Mouse (Mus musculus): ENCODE measurements at regions not wholly inside any gene's neighbourhood (a gene's known extent, or its start where the extent isn't known, plus 50 kb on each side); places are given as distances from the start of the nearest gene placed in this dataset.

DNA sequence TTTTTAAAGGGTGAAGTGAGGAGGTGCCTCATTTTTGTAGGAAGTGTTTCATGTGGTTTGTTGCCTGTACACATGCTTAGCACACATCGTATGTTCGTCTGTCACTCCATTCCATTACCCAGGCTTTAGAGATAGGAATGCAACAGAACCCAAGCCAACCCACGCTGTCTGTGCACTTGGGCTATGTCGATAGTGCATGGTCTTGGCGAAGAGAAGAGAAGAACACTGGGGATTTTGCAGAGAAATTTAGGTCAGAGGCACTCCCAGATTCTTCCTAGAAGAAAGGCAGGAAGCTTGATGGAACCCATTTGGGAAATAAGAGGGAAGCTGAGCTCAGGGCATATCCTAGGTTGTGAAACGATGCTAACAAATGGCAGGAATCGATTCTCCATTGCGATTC lies 103.7 kb upstream of the Tgfbr2 start:
- Histone ChIP-seq H3K36me3 (ENCODE audit: control insufficient read depth, insufficient read depth, low read length) (no peaks in the 10 kb centered on the region), H3K4me1 (ENCODE audit: control insufficient read depth, insufficient read depth, low read length) (no peaks in the 10 kb centered on the region), H3K27ac (ENCODE audit: low read length) (no peak overlapping the region), H3K27me3 (ENCODE audit: control insufficient read depth, insufficient read depth, low read depth, low read length) (no peaks in the 10 kb centered on the region), H3K4me3 (ENCODE audit: low read depth, low read length) (no peak overlapping the region), H3K9ac (ENCODE audit: low read depth, low read length) (no peak overlapping the region), H3K9me3 (replicated peaks; ENCODE audit: control insufficient read depth, low read length, poor library complexity, severe bottlenecking) (no peaks in the 10 kb centered on the region), H3K4me2 (ENCODE audit: low read length) (no peak overlapping the region)
- no peak for ATAC-seq
- WGBS = 93% methylated on average over 8 of the region's 8 CpGs

DNA sequence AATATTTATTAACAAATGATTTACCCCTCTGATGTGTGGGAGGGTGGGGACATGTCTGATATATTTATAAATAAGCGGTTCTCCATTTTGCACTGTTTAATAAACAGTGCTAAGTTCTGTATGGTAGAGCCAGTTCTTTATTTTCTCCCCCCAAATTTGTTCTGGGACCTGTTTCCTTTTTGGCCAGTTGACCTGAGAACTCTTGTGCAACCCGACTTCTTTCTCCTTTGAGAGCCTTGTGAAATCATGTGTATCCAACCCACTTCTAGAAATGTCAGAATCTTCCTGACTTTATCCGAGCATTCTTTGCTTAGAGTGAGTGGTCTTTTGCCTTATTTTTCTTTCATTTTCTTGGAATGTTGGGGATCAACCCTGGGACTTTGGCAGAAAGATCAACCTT lies 102.6 kb upstream of the Tgfbr2 start:
- H3K4me3 ChIP-seq (ENCODE audit: low read depth, low read length) = no peak overlapping the region
- H3K4me2 ChIP-seq (ENCODE audit: low read length) = no peak overlapping the region
- no peaks in the 10 kb centered on the region for H3K36me3 ChIP-seq (ENCODE audit: control insufficient read depth, insufficient read depth, low read length)
- no peak for ATAC-seq
- H3K27me3 ChIP-seq (ENCODE audit: control insufficient read depth, insufficient read depth, low read depth, low read length) = no peaks in the 10 kb centered on the region
- no peaks in the 10 kb centered on the region for H3K9me3 ChIP-seq (replicated peaks; ENCODE audit: control insufficient read depth, low read length, poor library complexity, severe bottlenecking)
- no peaks in the 10 kb centered on the region for H3K4me1 ChIP-seq (ENCODE audit: control insufficient read depth, insufficient read depth, low read length)
- H3K27ac ChIP-seq (ENCODE audit: low read length) = no peak overlapping the region
- H3K9ac ChIP-seq (ENCODE audit: low read depth, low read length) = no peak overlapping the region
- WGBS = 86% methylated on average over 3 of the region's 3 CpGs

- no peak overlapping the region for H3K4me2 ChIP-seq (ENCODE audit: low read length)
- ATAC-seq = no peak
- no peak overlapping the region for H3K9ac ChIP-seq (ENCODE audit: low read depth, low read length)
- no peak overlapping the region for H3K4me3 ChIP-seq (ENCODE audit: low read depth, low read length)
- H3K4me1 ChIP-seq (ENCODE audit: control insufficient read depth, insufficient read depth, low read length) = no peaks in the 10 kb centered on the region
- H3K36me3 ChIP-seq (ENCODE audit: control insufficient read depth, insufficient read depth, low read length) = no peaks in the 10 kb centered on the region
- H3K9me3 ChIP-seq (replicated peaks; ENCODE audit: control insufficient read depth, low read length, poor library complexity, severe bottlenecking) = no peaks in the 10 kb centered on the region
- WGBS = 91% methylated on average over 2 of the region's 2 CpGs
- H3K27me3 ChIP-seq (ENCODE audit: control insufficient read depth, insufficient read depth, low read depth, low read length) = no peaks in the 10 kb centered on the region
- no peak overlapping the region for H3K27ac ChIP-seq (ENCODE audit: low read length)
These were observed 101.0 kb upstream of the Tgfbr2 start for GRCm38 (mm10) chr9:116276141-116276540.

DNA sequence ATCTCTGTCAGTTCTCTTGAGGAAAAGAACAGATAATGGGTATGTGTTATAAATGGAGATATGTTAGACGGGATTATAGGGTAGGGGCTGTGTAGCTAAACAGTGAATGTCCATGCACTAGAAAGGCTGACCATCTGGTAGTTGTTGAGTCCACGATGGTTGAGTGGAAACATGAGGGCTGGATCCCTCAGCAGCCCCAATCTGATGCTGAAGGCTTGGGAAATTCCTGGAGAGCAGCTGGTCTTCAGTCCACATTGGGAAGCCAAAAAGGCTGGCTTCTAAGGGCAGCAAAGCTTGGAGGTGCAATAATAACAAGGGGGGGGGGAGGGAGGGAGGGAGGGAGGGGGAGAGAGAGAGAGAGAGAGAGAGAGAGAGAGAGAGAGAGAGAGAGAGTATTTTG lies 97.3 kb upstream of the Tgfbr2 start:
- Histone ChIP-seq H3K9me3 (replicated peaks; ENCODE audit: control insufficient read depth, low read length, poor library complexity, severe bottlenecking) (no peaks in the 10 kb centered on the region), H3K27me3 (ENCODE audit: control insufficient read depth, insufficient read depth, low read depth, low read length) (no peaks in the 10 kb centered on the region), H3K4me2 (ENCODE audit: low read length) (no peak overlapping the region), H3K36me3 (ENCODE audit: control insufficient read depth, insufficient read depth, low read length) (no peaks in the 10 kb centered on the region), H3K9ac (ENCODE audit: low read depth, low read length) (no peak overlapping the region), H3K27ac (ENCODE audit: low read length) (no peak overlapping the region), H3K4me1 (ENCODE audit: control insufficient read depth, insufficient read depth, low read length) (no peaks in the 10 kb centered on the region), H3K4me3 (ENCODE audit: low read depth, low read length) (no peak overlapping the region)
- ATAC-seq = no peak
- WGBS = 85% methylated on average over 2 of the region's 2 CpGs

DNA sequence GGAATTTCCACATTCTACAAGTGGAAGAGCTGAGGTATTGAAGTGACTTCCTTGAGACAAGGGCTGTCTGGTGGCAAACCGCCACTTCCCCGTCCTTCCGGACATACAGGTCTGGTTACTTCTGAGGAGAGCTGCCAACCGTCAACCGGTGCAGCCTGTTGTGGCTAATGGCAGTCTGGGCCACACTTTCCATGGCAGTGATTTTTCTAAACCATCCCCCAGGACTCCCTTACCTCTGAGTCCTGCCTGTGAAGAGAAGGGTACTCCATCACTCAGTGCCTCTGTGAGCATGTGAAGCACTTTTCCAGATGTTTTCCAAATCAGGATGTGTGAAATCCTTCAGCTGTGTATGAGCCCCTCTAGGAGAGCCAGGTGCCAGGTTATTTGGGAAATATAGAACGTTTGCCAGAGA lies 95.3 kb upstream of the Tgfbr2 start:
- Histone ChIP-seq H3K4me1 (ENCODE audit: control insufficient read depth, insufficient read depth, low read length) (no peaks in the 10 kb centered on the region), H3K27ac (ENCODE audit: low read length) (no peak overlapping the region)
- 90% methylated on average over 6 of the region's 6 CpGs for WGBS

GRCm38 (mm10) chr9:116267411-116267810 lies 92.3 kb upstream of the Tgfbr2 start:
- Histone ChIP-seq H3K9me3 (replicated peaks; ENCODE audit: control insufficient read depth, low read length, poor library complexity, severe bottlenecking) (no peaks in the 10 kb centered on the region), H3K4me1 (ENCODE audit: control insufficient read depth, insufficient read depth, low read length) (no peaks in the 10 kb centered on the region), H3K4me2 (ENCODE audit: low read length) (no peak overlapping the region), H3K27ac (ENCODE audit: low read length) (no peak overlapping the region), H3K27me3 (ENCODE audit: control insufficient read depth, insufficient read depth, low read depth, low read length) (no peaks in the 10 kb centered on the region), H3K4me3 (ENCODE audit: low read depth, low read length) (no peak overlapping the region), H3K9ac (ENCODE audit: low read depth, low read length) (no peak overlapping the region), H3K36me3 (ENCODE audit: control insufficient read depth, insufficient read depth, low read length) (no peaks in the 10 kb centered on the region)
- 88% methylated on average over 4 of the region's 4 CpGs for WGBS
- no peak for ATAC-seq

More for the DNA sequence above, 95.3 kb upstream of the Tgfbr2 start:
- no peaks in the 10 kb centered on the region for H3K27me3 ChIP-seq (ENCODE audit: control insufficient read depth, insufficient read depth, low read depth, low read length)
- no peak overlapping the region for H3K9ac ChIP-seq (ENCODE audit: low read depth, low read length)
- ATAC-seq = no peak
- H3K4me3 ChIP-seq (ENCODE audit: low read depth, low read length) = no peak overlapping the region
- no peak overlapping the region for H3K4me2 ChIP-seq (ENCODE audit: low read length)
- H3K36me3 ChIP-seq (ENCODE audit: control insufficient read depth, insufficient read depth, low read length) = no peaks in the 10 kb centered on the region
- H3K9me3 ChIP-seq (replicated peaks; ENCODE audit: control insufficient read depth, low read length, poor library complexity, severe bottlenecking) = no peaks in the 10 kb centered on the region

GRCm38 (mm10) chr9:116263833-116264232 lies 88.7 kb upstream of the Tgfbr2 start:
- Histone ChIP-seq H3K9ac (ENCODE audit: low read depth, low read length) (no peak overlapping the region), H3K4me3 (ENCODE audit: low read depth, low read length) (no peak overlapping the region), H3K4me2 (ENCODE audit: low read length) (no peak overlapping the region), H3K27ac (ENCODE audit: low read length) (no peak overlapping the region), H3K4me1 (ENCODE audit: control insufficient read depth, insufficient read depth, low read length) (no peaks in the 10 kb centered on the region), H3K36me3 (ENCODE audit: control insufficient read depth, insufficient read depth, low read length) (no peaks in the 10 kb centered on the region), H3K27me3 (ENCODE audit: control insufficient read depth, insufficient read depth, low read depth, low read length) (no peaks in the 10 kb centered on the region), H3K9me3 (replicated peaks; ENCODE audit: control insufficient read depth, low read length, poor library complexity, severe bottlenecking) (no peaks in the 10 kb centered on the region; the same call in 1 of the 2 replicates)
- ATAC-seq = no peak
- 84% methylated on average over 7 of the region's 7 CpGs for WGBS

GRCm38 (mm10) chr9:116259569-116259968 lies 84.4 kb upstream of the Tgfbr2 start:
- Histone ChIP-seq H3K4me2 (ENCODE audit: low read length) (no peak overlapping the region), H3K9me3 (replicated peaks; ENCODE audit: control insufficient read depth, low read length, poor library complexity, severe bottlenecking) (no peaks in the 10 kb centered on the region; the same call in 1 of the 2 replicates), H3K4me1 (ENCODE audit: control insufficient read depth, insufficient read depth, low read length) (no peaks in the 10 kb centered on the region), H3K27me3 (ENCODE audit: control insufficient read depth, insufficient read depth, low read depth, low read length) (no peaks in the 10 kb centered on the region), H3K4me3 (ENCODE audit: low read depth, low read length) (no peak overlapping the region), H3K27ac (ENCODE audit: low read length) (no peak overlapping the region), H3K36me3 (ENCODE audit: control insufficient read depth, insufficient read depth, low read length) (no peaks in the 10 kb centered on the region), H3K9ac (ENCODE audit: low read depth, low read length) (no peak overlapping the region)
- WGBS = 56% methylated on average over 10 of the region's 10 CpGs
- ATAC-seq = no peak

DNA sequence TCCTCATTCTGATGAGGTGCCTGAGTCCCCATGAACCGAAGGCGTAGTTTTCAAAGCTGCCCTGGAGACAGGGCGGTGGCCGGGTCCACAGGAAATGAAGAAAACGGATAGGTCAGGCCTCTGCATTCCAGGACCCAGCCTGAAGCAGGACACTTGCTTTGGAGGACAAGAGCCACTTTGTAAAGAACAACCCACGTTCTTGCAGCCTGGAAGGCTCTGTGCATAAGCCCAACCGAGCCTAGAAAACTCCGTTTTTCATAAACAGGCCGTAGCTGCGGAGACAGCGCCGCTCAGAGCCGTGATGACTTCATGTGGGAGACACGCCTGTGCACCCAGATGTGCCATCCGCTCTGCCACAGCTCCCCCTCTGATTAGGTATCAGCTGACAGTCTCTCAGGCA lies 78.4 kb upstream of the Tgfbr2 start:
- Histone ChIP-seq H3K27ac (ENCODE audit: low read length) (no peak overlapping the region), H3K4me2 (ENCODE audit: low read length) (no peak overlapping the region), H3K4me1 (ENCODE audit: control insufficient read depth, insufficient read depth, low read length) (no peaks in the 10 kb centered on the region), H3K9ac (ENCODE audit: low read depth, low read length) (no peak overlapping the region), H3K36me3 (ENCODE audit: control insufficient read depth, insufficient read depth, low read length) (no peaks in the 10 kb centered on the region), H3K27me3 (ENCODE audit: control insufficient read depth, insufficient read depth, low read depth, low read length) (no peaks in the 10 kb centered on the region), H3K9me3 (replicated peaks; ENCODE audit: control insufficient read depth, low read length, poor library complexity, severe bottlenecking) (no peaks in the 10 kb centered on the region), H3K4me3 (ENCODE audit: low read depth, low read length) (no peak overlapping the region)
- no peak for ATAC-seq
- WGBS = 76% methylated on average over 15 of the region's 15 CpGs

DNA sequence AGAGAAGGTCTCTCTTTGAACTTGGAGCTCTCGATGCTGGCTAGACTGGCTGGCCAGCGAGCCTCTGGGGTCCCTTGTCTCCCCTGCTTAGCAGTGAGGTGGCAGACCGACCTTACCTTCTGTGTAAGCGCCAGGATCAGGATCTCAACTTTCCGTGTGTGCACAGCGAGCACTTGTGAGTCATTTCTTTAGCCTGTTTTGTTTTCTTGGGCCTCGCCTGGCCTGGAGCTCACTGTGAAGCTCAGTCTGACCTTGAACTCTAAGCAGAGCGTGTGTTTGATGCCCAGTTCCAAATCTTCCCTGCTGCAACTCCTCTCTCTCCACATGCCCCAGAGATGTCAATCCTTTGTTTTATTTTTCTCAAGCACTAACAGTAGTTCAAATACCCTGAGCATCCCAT lies 77.6 kb upstream of the Tgfbr2 start:
- H3K36me3 ChIP-seq (ENCODE audit: control insufficient read depth, insufficient read depth, low read length) = no peaks in the 10 kb centered on the region
- no peak overlapping the region for H3K27ac ChIP-seq (ENCODE audit: low read length)
- 69% methylated on average over 8 of the region's 8 CpGs for WGBS
- H3K4me2 ChIP-seq (ENCODE audit: low read length) = no peak overlapping the region
- H3K9me3 ChIP-seq (replicated peaks; ENCODE audit: control insufficient read depth, low read length, poor library complexity, severe bottlenecking) = no peaks in the 10 kb centered on the region
- H3K4me3 ChIP-seq (ENCODE audit: low read depth, low read length) = no peak overlapping the region
- H3K9ac ChIP-seq (ENCODE audit: low read depth, low read length) = no peak overlapping the region
- no peaks in the 10 kb centered on the region for H3K27me3 ChIP-seq (ENCODE audit: control insufficient read depth, insufficient read depth, low read depth, low read length)
- no peaks in the 10 kb centered on the region for H3K4me1 ChIP-seq (ENCODE audit: control insufficient read depth, insufficient read depth, low read length)
- no peak for ATAC-seq

Measured in midbrain, embryonic 16.5 days (tissue).